Mouse (Mus musculus) cortical plate, adult 2 months (tissue): ENCODE data around the gene Cnmd. TPM values are rescaled to one million over a fixed set of nuclear protein-coding genes. Genes with fewer than 3 reads are reported as not detected.
A peak's percentile ranks its signal among the peaks of the same experiment; 100 is the strongest.

Experiments
- H3K27ac ChIP-seq: fragments of 200-500 bp; 2 replicates; pipeline ENCODE4 v1.5.1; 2012; ENCODE audit warnings: low read length, control low read depth, inconsistent platforms; ENCODE audit not compliant: insufficient read depth
- H3K4me1 ChIP-seq: fragments of 200-500 bp; 2 replicates; pipeline ENCODE4 v1.6.1; 2011; ENCODE audit warnings: low read length; ENCODE audit not compliant: control insufficient read depth, insufficient read depth
- H3K4me3 ChIP-seq: fragments of 200-500 bp; 2 replicates; pipeline ENCODE4 v1.5.1; 2011; ENCODE audit warnings: mild to moderate bottlenecking, low read length, control low read depth; ENCODE audit not compliant: insufficient read depth
- CTCF ChIP-seq: fragments of 200-500 bp; IDR thresholded peaks from 2 replicates; pipeline ENCODE4 v1.5.1; 2011; ENCODE audit warnings: mild to moderate bottlenecking, control low read depth, low read length; ENCODE audit not compliant: insufficient read depth; ENCODE audit errors: extremely low read depth
- POLR2A ChIP-seq: fragments of 200-500 bp; IDR thresholded peaks from 2 replicates; pipeline ENCODE4 v1.6.1; 2011; ENCODE audit warnings: mild to moderate bottlenecking, low read length, control low read depth; ENCODE audit not compliant: insufficient read depth; ENCODE audit errors: extremely low read depth
- polyA plus RNA-seq: library from polyadenylated mRNA; depleted of rRNA; stranded (reverse); fragments of >200 nt; gene quantifications from 2 replicates; pipeline ENCODE4 v1.2.3, GENCODE M21; 2012

The Cnmd gene
- polyA plus RNA-seq, 1 experiment, result 3.0 TPM

DNA sequence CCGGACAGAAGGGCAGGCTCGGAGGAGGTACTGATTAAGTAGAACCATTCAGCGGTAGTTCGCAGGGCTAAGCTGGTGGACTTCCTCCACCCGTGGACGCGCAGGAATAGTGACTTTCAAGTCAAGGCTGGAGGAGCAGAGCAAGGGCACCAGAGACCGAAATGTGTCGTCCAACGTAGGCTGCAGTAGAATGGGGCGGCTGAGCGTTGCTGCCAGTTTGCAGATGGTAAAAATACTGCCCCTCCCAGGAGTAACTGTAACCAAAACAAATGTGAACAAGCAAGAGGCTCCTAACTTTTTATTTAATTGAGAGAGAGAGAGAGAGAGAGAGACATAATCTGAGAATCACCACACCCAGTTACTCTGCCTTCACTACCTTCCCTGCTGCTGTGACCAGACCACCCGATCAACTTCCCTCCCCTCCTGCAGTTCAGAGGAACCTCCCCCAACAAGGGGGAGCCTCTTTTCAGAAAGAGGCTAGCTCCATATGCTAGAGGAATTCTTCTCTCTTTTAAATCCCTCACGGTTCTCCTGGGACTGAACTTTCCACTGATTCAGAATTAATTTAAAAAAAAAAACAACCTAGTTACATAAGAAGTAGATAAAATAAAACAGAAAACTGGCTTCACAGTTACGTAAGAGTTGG is 15.3 kb upstream of the Cnmd start:
- Histone ChIP-seq H3K4me3 (no peak overlapping the region), H3K27ac (peak overlapping the region; percentile 82), H3K4me1 (peaks cover 5% of the 10 kb centered on the region)
- TF ChIP-seq POLR2A (no peak), CTCF (no peak)

DNA sequence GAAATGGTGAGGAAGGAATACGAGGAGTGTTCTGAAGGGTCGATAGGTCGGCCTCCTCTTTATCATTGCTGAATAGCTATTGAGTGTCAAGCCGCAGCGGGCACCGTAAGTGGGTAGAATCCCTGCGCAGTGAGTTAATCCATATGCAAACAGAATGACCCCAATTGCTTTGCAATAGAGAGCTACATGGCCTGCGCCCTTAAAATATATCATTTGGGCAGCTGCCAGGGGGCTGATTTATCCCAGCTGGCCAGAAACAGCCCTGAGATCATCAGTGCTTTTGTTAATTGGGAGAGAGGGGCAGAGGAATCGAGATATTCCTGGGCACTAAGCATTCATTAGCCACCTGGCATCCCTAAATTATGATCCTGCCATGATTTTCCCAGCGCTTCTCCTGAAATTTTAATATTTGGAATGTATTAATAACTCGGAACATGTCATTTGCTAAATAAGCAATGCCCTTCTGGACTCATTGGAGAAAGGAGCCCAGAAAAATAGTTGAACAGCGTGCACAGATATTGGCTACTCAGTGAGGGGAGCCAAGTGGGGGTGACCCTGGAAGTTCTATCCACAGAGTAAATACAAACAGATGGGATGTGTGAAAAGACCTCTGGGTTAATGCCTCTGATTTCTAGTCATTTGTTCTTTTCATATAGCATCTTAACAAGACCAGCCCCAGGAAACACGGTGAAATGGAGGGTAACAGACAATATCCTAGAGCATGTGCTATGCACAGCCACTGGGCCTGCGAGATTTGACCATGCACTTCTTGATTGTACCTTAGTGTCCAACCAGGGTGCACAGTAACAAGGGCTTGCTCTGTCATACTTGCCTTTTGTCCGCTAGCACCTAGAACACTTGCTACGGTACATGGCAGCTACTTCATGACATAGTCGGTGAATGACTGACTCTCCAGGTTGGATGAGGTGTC is 11.4 kb upstream of the Cnmd start:
- H3K27ac ChIP-seq, result no peak overlapping the region
- no peak overlapping the region for H3K4me3 ChIP-seq
- H3K4me1 ChIP-seq, result peaks cover 5% of the 10 kb centered on the region
- TF ChIP-seq POLR2A (no peak), CTCF (no peak)

DNA sequence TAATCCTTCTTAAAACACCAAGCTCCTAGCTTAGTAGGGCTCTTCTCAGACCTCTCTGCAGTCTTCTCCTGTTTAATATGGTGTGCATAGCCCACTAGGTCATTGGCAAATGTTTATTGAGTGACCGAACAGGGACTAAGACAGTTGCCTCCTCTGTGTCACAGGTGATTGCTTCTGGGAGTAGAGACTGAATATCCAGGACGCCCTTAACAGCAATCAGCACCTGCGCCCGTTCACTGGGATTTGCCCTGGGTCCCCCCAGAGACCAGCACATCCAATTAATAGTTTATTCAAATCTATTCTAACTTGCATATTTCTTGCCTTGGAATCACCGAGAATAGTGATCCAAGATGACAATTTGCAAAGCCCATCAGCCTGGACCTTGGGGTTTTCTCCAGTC is 10.6 kb upstream of the Cnmd start:
- TF ChIP-seq CTCF (no peak), POLR2A (no peak)
- Histone ChIP-seq H3K4me1 (peaks cover 4% of the 10 kb centered on the region; the same call in 1 of the 2 replicates), H3K27ac (no peak overlapping the region), H3K4me3 (no peak overlapping the region)

DNA sequence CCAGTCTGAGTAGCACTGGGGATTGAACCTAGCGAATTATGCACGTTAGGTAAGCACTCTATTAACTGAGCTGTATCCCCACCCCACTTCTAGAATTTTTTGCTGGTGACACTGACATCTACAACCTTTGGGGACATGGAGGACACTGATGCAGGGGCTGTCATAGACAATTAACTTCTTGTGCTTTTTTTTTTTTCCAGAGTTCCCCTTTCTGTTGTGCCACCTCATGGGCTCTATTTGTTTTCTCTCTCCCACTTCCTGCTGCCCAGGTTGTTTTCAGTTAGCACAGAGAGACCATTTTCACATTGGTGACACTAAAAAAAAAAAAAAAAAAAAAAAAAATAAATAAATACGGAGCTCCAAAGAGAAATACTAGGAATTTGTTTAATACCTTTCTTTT is 9.0 kb upstream of the Cnmd start:
- no peak for TF ChIP-seq POLR2A
- no peak for TF ChIP-seq CTCF
- Histone ChIP-seq H3K27ac (no peak overlapping the region), H3K4me1 (no peaks in the 10 kb centered on the region), H3K4me3 (no peak overlapping the region)

DNA sequence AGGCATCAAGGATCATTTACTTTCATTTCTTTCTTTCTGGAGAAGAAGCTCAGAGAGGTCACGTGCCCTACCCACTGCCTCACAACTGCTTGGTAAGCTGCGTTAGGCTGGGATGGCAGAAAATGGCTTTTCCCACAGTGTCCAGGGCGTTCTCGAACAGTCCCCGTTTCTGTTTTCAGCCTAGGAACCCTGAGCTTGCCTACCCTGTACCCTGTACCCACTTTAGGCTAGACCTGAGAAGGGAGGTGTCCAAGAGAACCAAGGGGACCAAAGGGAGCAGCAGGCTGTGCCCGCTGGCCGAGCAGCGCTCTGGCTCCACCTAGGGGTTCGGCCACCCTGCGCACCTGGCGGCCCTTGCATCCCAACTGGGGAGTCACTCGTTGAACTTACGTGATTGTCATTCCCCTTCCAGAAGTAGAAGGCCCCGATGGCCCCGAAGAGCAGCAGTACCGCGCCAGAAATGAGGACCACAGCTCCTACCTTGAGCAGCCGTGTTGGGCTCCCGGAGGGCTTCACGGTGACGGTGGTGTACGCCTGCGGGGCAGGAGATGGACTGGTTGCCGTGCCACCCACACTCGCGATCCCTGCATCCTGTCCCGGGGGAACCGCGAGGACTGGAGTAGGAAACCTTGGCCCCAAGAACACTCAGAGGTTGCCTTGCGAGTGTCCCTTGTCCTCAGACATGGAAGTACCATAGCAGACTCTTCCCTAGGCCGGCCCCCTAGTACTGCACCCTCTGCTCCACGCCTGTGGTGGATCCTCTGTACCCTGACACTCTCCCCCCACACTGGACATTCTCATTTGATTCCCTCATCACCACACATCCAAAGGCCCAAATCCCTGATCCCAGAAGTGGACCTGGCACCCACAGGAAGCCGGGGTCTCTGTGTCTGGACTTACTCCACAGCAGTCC is 709 bp downstream of the Cnmd start:
- no peak overlapping the region for H3K4me3 ChIP-seq
- no peak overlapping the region for H3K27ac ChIP-seq
- no peak for TF ChIP-seq POLR2A
- peak; percentile 41 for TF ChIP-seq CTCF
- no peaks in the 10 kb centered on the region; the same call in 1 of the 2 replicates for H3K4me1 ChIP-seq

DNA sequence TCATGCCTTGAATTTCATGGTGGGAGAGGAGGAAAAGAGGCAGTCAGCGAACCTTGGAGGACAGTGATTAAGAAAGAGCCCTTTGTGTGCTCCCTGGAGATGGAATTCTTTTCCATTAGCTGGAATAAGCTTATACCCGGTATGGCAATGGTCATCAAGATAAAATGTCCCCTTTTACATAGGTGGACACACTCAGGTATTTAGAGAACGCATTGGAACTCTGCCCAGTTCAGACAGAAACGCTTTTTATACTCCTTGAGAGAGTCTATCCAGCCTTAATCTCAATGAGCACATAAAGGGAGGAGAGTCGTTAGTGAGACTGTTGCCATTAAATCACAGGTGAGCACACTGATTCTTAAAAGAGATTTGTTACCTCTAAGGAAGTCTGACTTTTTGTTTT is 1.5 kb downstream of the Cnmd start:
- H3K4me1 ChIP-seq, result no peaks in the 10 kb centered on the region; the same call in 1 of the 2 replicates
- no peak overlapping the region for H3K27ac ChIP-seq
- H3K4me3 ChIP-seq, result no peak overlapping the region
- TF ChIP-seq POLR2A (no peak), CTCF (no peak)

DNA sequence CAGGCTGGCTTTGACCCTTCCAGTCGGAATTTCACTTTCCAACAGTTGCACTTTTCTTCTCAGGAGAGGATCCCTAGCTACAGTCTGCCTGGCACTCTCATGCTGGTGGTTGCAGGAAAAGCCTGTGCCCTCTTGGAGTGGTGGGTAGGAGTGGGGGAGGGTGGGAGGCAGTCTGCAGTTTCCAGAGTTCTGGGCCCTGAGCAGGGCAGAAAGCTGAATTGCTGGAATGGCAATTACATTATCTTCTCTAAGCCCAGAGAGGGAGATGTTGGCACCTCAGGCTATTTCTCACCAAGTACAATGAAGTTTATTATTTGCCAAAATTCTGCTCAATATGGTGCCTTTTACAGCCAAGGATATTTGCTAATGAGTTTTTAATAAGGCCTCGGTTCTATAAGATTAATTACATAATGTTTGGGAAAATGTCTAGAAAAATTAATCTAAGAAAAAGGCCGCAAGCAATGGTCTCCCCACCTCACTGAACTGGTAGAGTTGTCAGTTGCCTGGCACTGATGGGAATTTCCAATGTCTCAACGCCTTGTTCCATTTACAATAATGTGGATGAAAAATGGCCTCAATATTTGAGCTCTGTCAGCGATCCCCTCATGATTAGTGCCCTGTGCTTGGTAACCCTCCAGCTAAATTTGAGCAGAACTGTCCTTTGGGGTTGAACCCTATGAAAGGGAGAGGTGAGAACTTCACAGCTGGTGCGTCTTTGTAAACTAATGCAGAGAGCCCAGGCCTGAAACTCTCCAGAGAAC is 3.0 kb downstream of the Cnmd start:
- H3K27ac ChIP-seq, result peak overlapping the region; percentile 49; the same call in 1 of the 2 replicates

DNA sequence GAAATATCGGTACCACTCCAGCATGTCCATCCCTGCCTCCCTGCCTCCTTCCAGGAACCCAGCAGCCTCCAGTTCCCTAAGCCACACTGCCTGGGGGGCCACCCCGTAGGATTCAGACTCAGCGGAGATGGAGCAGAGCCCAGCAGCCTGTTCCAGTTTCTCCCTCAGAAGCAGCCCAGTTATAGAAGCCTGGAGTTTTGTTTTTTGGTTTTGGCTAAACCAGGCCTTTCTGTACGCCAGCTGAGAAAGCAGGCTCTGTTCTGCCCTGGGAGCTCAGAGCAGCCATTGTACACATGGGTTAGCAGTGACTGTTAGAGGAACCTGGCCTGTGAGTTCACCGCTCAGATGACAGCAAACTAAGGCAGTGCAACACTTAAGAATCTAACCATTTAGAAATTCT is 3.7 kb downstream of the Cnmd start:
- no peaks in the 10 kb centered on the region; the same call in 1 of the 2 replicates for H3K4me1 ChIP-seq
- H3K27ac ChIP-seq, result peak overlapping the region; percentile 66
- no peak overlapping the region for H3K4me3 ChIP-seq
- no peak for TF ChIP-seq CTCF
- 0 out of 2 replicates have a peak, but pooled peaks have one; percentile 15 for TF ChIP-seq POLR2A

More for the DNA sequence above, 3.0 kb downstream of the Cnmd start:
- H3K4me3 ChIP-seq, result no peak overlapping the region
- H3K4me1 ChIP-seq, result no peaks in the 10 kb centered on the region; the same call in 1 of the 2 replicates
- TF ChIP-seq POLR2A (no peak), CTCF (no peak)

DNA sequence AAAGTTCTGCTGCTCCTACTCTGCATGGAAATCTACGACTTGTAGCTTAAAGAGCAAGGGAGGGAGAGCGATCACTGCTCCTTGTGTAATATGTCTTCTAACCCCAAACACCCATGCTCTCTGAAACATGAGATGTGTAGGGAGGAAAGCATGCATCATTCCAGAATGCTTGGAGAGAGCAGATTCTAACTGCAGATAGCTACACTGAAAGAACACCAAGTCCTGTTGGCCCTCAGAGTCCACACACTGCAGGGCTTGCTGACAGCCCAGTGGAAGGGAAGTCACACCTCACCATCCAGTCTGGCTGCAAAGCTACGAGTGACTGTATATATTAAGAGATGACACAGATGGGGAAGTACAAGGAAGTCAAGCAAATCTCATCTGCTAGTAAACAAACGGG is 9.3 kb downstream of the Cnmd start:
- no peak overlapping the region for H3K27ac ChIP-seq
- no peak overlapping the region for H3K4me3 ChIP-seq
- TF ChIP-seq POLR2A (no peak), CTCF (no peak)
- no peaks in the 10 kb centered on the region for H3K4me1 ChIP-seq
